Mouse (Mus musculus) embryonic stem cell, embryonic (primary cell): ENCODE measurements around the gene Isoc2a.

ENCODE experiments used
- CTCF ChIA-PET, 4 experiments: fragments of 300-600 bp in 2 of 4; fragments of 350-600 bp in 2 of 4; sonication (Branson Sonifier 250); formaldehyde crosslinking; loops; one replicate each; lab custom pipeline; 2022; ENCODE audit warnings: inconsistent platforms in 2 of 4; lab: Charles Lee
- POLR2A ChIA-PET, 4 experiments: fragments of 300-600 bp in 2 of 4; fragments of 350-600 bp in 2 of 4; sonication (Branson Sonifier 250); formaldehyde crosslinking; loops; one replicate each; lab custom pipeline; 2022; ENCODE audit warnings: antibody characterized with exemption in 4 of 4, inconsistent platforms in 1 of 4; lab: Charles Lee

Isoc2a gene

DNA sequence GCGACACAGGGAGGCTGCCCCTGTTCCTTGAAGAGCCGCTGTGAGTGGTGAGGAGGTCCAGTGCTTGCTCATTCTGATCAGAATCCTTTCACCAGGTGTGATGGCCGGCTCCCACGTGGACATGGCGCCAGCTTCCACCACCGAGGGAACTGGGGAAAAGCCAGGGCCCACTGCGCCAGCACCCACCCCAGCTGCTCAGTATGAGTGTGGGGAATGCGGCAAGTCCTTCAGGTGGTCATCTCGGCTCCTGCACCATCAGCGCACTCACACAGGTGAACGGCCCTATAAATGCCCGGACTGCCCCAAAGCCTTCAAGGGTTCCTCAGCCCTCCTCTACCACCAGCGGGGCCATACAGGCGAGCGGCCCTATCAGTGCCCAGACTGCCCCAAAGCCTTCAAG, 41.7 kb downstream of the Isoc2a start:
- ChIA-PET POLR2A (interaction anchor here in 3 of 4 experiments (0.6 to 15.6 kb wide), 15 partner anchors 8 to 1273 kb away, joined by 3 to 118 read pairs (median 5); partner anchors contain the start of genes Fiz1 (in 2 of the 3), Ube2s (in 2 of the 3), Zfp524 (in 2 of the 3) and Gm44973 (in 1 of the 3)), CTCF (interaction anchor here (0.6 to 1.7 kb wide), 4 partner anchors 16 to 22 kb away, joined by 3 to 4 read pairs (median 3); no protein-coding TSS in a partner anchor)

DNA sequence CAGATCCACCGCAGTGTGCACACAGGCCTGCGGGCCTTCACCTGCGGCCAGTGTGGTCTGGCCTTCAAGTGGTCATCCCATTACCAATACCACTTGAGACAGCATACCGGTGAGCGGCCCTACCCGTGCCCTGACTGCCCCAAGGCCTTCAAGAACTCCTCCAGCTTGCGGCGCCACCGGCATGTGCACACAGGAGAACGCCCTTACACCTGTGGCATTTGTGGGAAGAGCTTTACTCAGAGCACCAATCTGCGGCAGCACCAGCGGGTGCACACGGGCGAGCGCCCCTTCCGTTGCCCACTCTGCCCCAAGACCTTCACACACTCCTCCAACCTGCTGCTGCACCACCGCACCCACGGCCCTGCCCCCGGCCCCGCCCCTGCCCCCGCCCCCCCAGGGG, 42.1 kb downstream of the Isoc2a start:
- CTCF ChIA-PET, result interaction anchor here (0.6 to 1.7 kb wide), 8 partner anchors 14 to 411 kb away, joined by 3 to 6 read pairs (median 3); no protein-coding TSS in a partner anchor
- POLR2A ChIA-PET, result interaction anchor here (0.6 to 15.6 kb wide), 27 partner anchors 8 to 1338 kb away, joined by 3 to 118 read pairs (median 4); partner anchors contain the start of genes Rpl28 (in 2 of the 4), Tmem238 (in 2 of the 4), Ube2s (in 2 of the 4) and Cox6b2 (in 1 of the 4)

DNA sequence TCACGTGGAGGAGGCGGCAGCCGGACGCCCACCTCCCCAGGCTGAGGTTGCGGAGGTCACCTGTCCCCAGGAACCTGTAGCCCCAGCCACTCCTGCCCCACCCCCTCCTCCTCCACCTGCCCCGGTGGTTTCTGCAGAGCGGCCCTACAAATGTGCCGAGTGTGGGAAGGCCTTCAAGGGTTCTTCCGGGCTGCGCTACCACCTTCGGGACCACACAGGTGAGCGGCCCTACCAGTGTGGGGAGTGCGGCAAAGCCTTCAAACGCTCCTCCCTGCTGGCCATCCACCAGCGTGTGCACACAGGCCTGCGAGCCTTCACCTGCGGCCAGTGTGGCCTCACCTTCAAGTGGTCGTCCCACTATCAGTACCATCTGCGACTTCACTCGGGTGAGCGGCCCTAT, 43.0 kb downstream of the Isoc2a start:
- ChIA-PET CTCF (interaction anchor here in 2 of 4 experiments (0.6 to 4.6 kb wide), 10 partner anchors 8 to 412 kb away, joined by 3 to 43 read pairs (median 4); partner anchors contain the start of gene Ube2s (in 1 of the 2)), POLR2A (interaction anchor here (0.6 to 15.6 kb wide), 32 partner anchors 8 to 1339 kb away, joined by 3 to 118 read pairs (median 5); partner anchors contain the start of genes Ube2s (in 4 of the 4), Rpl28 (in 3 of the 4), Cox6b2 (in 2 of the 4) and Hspbp1 (in 2 of the 4))

DNA sequence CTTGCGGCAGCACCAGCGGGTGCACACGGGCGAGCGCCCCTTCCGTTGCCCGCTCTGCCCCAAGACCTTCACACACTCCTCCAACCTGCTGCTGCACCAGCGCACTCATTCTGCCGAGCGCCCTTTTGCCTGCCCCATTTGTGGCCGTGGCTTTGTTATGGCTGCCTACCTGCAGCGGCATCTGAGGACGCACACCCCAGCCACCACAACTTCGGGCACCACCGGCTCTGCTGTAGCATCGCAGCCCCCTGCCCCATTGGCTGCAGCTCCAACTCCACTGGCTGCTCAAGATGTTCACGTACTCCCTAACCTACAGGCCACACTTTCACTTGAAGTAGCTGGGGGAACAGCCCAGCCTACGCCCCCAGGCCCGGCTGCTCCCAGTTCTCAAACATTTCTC, 43.5 kb downstream of the Isoc2a start:
- ChIA-PET CTCF (interaction anchor here in 3 of 4 experiments (0.5 to 4.6 kb wide), 6 partner anchors 9 to 189 kb away, joined by 3 to 43 read pairs (median 4); partner anchors contain the start of gene Ube2s (in 1 of the 3)), POLR2A (interaction anchor here (0.6 to 15.6 kb wide), 35 partner anchors 9 to 235 kb away, joined by 3 to 118 read pairs (median 5); partner anchors contain the start of genes Ube2s (in 4 of the 4), Rpl28 (in 3 of the 4), Cox6b2 (in 2 of the 4) and Gm44973 (in 2 of the 4))

DNA sequence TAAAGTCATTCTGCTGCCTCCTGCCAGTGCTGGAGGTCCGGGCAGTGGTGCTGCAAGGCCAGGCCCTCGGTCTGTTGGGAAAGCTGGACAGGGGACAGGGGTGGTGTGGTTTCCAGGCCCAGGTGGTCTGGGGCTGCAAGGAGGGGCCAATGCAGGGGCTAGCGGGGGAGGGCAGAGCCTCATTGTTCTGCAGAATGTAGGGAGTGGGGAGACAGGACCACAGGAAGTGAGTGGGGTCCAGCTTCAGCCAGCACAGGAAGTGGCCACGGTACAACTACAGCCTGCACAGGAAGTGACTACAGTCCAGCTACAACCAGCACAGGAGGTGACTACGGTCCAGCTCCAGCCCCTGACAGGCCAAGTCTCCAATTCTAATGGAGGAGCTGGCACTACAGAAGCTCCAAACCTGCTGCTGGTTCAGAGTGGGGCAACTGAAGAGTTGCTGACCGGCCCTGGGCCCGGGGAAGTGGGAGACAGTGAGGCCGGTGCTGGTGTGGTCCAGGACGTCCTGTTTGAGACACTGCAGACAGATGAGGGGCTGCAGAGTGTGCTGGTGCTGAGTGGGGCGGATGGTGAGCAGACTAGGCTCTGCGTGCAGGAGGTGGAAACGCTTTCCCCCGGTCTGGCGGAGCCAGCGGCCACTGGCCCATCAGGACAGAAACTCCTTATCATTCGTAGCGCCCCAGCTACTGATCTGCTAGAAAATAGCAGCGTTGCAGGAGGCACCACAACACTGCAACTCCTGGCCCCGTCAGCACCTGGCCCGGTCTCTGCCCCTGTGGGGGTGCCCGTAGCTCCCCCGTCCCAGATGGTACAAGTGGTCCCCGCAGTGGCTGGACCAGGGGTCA, 44.2 kb downstream of the Isoc2a start:
- POLR2A ChIA-PET, result interaction anchor here in 3 of 4 experiments (0.6 to 15.6 kb wide), 40 partner anchors 9 to 379 kb away, joined by 3 to 118 read pairs (median 5); partner anchors contain the start of genes Ube2s (in 3 of the 3), Cox6b2 (in 2 of the 3), Gm44973 (in 2 of the 3) and Hspbp1 (in 2 of the 3)
- CTCF ChIA-PET, result interaction anchor here (0.5 to 4.6 kb wide), 7 partner anchors 9 to 188 kb away, joined by 3 to 43 read pairs (median 5); no protein-coding TSS in a partner anchor

DNA sequence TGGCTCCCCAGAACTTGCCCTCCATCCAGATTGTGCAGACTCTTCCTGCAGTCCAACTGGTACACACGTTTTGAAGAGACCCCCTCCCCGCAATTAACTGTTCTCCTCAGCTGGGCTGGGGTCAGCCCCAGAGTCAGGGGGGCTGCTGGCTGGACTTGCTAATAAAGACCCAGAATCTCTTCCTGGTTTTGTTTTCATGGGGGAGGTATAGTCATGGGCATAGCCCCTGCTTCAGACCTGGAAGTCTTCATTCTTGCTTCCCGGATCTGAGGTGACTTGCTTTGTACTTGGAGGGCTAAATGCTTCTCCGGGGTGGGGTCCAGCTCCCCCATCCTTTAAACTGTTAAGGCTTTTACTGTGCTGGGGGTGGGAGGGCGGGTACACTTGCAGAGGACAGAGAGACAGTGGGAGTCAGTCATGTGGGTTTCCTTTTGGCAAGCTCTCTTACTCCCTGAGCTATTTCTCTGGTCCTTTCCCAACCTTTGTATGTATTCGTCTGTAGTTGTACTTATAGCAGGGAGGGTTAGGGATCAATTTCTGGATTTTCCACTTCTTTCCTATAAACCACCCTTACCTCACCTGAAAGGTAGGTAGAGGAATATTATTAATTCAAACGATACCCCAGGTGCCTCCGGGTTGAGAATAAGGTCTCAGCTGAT, 45.0 kb downstream of the Isoc2a start, which contains the start of gene Nat14:
TSS of gene Nat14 (plus strand) at position 205 of the 659 bp plus-strand sequence.
- POLR2A ChIA-PET, result interaction anchor here in 3 of 4 experiments (0.6 to 15.6 kb wide), 44 partner anchors 8 to 929 kb away, joined by 3 to 118 read pairs (median 5); partner anchors contain the start of genes Gm44973 (in 3 of the 3), Ube2s (in 3 of the 3), Cox6b2 (in 2 of the 3) and Fiz1 (in 2 of the 3)
- CTCF ChIA-PET, result interaction anchor here (0.5 to 4.6 kb wide), 9 partner anchors 10 to 142 kb away, joined by 3 to 43 read pairs (median 4); no protein-coding TSS in a partner anchor

DNA sequence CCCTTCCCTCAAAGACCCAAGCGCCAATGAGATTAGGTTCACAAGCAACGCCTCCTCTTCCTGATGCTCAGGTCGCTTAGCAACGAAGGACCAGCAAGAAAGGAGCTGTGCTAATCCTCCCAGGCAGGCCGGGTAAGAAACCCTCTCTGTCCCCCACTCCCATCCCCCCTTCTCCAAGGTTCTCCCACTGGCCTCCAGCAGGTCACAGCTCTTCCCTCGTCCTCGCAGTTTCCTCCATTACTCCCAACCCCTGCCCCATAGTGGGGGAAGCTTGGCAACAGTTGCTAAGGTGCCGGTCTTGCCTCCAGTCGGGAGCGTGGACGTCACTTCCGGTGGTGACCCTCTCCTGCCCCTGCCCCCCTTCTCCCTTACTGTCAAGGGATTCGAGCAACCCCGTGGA, 45.6 kb downstream of the Isoc2a start:
- CTCF ChIA-PET, result interaction anchor here (0.5 to 4.6 kb wide), 11 partner anchors 11 to 142 kb away, joined by 3 to 43 read pairs (median 5); no protein-coding TSS in a partner anchor
- POLR2A ChIA-PET, result interaction anchor here (0.6 to 15.6 kb wide), 49 partner anchors 8 to 929 kb away, joined by 3 to 118 read pairs (median 5); partner anchors contain the start of genes Gm44973 (in 3 of the 4), Ube2s (in 3 of the 4), Cox6b2 (in 2 of the 4) and Fiz1 (in 2 of the 4)

DNA sequence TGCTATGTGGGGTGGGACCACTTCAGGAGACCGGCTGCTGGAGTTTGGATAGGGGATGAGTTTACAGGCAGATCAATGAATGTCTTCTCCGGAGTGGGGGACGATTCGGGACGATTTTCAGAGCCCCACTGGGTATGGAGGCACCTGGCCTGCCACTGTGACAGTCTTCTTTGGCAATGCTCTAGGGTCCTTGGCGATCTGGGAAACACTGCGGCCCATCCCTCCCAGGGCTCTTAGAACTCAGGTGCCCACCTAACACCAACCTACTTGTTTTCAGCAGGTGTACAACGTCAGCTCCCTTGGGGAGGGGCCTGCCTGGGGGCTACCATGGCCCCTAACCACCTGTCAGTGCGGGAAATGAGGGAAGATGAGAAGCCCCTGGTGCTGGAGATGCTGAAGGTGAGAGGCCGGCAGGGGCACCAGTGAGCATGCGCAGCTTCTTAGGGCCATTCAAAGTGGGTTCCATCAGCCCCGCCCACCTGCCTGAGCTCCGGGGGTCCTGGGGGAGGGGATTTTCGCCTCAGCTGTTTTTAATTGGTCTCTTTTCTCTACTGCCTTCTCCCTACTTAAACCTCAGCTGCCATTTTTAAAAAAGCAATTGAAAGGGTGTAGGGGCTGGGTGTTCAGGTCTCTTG, 46.1 kb downstream of the Isoc2a start:
- ChIA-PET POLR2A (interaction anchor here (0.5 to 15.6 kb wide), 53 partner anchors 7 to 930 kb away, joined by 3 to 118 read pairs (median 5); partner anchors contain the start of genes Ube2s (in 3 of the 4), Zfp628 (in 3 of the 4), Cox6b2 (in 2 of the 4) and Fiz1 (in 2 of the 4)), CTCF (interaction anchor here (0.5 to 4.6 kb wide), 16 partner anchors 10 to 131 kb away, joined by 3 to 43 read pairs (median 4); no protein-coding TSS in a partner anchor)

DNA sequence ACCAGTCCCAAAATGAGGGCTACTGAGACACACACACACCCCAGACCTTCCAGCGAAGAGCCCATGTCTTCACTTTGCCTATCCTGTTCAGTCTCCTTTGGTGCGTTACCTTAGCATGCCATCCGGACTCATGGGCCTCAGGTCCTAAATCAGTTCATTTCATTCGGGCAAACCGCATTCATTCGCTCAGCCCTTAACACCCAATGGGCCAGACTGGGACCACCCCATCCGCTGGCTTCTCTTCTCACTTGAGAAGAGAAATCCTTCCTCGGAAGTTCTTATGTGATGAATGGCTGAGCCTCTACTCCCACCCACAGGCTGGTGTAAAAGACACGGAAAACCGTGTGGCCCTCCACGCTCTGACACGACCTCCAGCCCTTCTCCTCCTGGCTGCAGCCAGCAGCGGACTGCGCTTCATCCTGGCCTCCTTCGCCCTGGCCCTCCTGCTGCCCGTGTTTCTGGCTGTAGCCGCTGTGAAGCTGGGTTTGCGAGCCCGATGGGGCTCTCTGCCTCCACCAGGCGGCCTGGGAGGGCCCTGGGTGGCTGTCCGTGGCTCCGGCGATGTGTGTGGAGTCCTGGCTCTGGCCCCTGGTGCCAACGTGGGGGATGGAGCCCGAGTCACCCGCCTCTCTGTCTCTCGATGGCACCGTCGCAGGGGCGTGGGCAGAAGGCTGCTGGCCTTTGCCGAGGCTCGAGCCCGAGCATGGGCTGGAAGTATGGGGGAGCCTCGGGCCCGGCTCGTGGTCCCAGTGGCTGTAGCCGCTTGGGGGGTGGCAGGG, 46.8 kb downstream of the Isoc2a start:
- POLR2A ChIA-PET, result interaction anchor here (0.5 to 15.6 kb wide), 38 partner anchors 8 to 799 kb away, joined by 3 to 118 read pairs (median 8); partner anchors contain the start of genes Ube2s (in 3 of the 4), Zfp628 (in 3 of the 4), Gm44973 (in 2 of the 4) and Isoc2a (in 2 of the 4)
- CTCF ChIA-PET, result interaction anchor here in 3 of 4 experiments (0.5 to 4.6 kb wide), 13 partner anchors 10 to 130 kb away, joined by 3 to 43 read pairs (median 4); partner anchors contain the start of gene Ube2s (in 1 of the 3)

DNA sequence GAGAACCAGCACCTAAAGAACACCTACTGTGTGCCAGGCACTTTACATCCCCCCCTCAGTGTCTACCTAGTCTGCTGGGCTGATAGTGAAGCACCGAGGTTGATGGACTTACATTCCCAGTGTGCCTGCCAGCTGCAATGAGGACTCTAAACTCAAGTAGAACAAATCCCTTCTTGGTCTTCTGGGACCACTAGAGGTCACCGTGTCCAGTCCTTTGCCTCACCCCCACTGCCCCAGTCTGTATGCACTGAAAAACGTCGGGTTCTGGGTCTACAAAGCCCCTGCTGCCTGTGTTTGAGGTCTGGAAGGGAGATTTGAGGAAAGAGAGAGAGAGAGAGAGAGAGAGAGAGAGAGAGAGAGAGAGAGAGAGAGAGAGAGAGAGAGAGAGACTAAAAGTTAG, 47.5 kb downstream of the Isoc2a start:
- ChIA-PET POLR2A (interaction anchor here in 3 of 4 experiments (0.6 to 15.6 kb wide), 19 partner anchors 9 to 172 kb away, joined by 3 to 118 read pairs (median 14); partner anchors contain the start of genes Ube2s (in 2 of the 3), Cox6b2 (in 1 of the 3), Isoc2a (in 1 of the 3) and Rpl28 (in 1 of the 3)), CTCF (interaction anchor here (0.7 to 4.6 kb wide), 9 partner anchors 9 to 112 kb away, joined by 3 to 43 read pairs (median 4); partner anchors contain the start of gene Ube2s (in 1 of the 4))

DNA sequence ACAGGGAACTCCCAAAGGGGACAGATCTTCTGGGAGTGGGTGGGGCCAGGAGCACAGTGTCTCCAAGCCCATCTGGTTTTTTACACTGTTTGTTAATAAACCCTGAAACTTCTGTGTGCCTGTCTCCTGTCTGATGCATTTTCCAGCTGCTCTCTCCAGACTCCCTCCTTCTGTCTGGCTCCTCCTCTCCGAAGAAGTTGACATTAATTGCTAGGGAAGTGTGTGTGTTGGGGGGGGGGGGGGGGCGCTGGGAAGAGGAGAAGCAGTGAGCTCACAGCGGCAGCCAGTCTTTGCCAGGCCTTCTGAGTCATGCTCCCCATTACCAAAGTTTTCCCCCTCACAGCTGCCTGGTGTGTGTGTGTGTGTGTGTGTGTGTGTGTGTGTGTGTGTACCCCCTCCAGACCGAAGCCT, 47.9 kb downstream of the Isoc2a start:
- CTCF ChIA-PET, result interaction anchor here (0.6 to 1.8 kb wide), 13 partner anchors 9 to 1242 kb away, joined by 3 to 23 read pairs (median 4); partner anchors contain the start of gene Ube2s (in 1 of the 4)

DNA sequence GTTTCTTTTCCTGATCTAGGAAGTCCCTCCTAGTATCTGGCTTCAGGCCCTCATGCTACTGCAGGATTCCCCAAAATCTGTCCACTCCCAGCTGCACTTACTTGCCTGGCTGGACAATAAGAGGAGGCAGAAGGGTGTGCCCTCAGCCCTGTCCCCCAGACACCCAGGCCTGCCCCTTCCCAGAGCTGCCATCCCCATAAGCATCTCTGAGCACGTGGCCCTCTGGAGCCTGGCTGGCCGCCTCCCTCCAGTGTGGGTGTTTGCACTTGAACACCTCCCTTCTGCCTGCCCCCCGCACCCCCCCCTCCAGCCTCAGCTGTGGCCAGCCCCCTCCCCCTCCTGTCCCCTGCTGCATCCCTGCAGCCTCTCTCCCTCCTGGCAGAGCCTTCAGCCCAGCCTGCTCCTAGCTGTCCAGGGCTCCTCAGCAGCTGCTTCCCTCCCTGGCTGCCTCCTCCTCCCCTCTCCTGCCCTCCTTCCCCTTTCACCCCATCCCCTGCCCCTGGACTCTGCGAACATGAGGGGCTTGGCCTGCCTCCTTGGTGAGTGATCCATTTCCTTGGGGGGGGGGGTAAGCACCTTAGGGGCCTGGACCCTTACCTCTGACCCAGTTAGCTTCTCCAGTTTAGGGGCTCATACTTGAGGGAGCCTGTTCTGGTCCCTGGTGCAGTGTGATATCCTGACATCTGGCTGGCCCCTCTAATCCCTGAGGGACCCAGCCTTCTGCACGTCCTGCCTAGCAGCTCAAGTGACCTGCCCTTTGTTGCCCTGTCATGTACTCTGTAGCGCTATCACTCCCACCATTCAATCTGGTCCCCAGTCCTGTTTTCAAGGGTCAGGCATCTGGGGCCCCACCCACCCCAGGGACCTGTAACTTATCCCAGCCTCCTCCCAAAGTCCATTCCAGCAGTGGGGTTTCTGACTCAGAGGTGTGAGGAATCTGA, 48.8 kb downstream of the Isoc2a start, which contains the start of gene Ssc5d:
TSS of gene Ssc5d (plus strand) at position 345 of the 941 bp plus-strand sequence.
- ChIA-PET CTCF (interaction anchor here (0.6 to 1.8 kb wide), 17 partner anchors 8 to 1241 kb away, joined by 3 to 23 read pairs (median 4); partner anchors contain the start of gene Zfp580 (in 1 of the 4)), POLR2A (interaction anchor here (0.6 to 15.6 kb wide), 27 partner anchors 8 to 1249 kb away, joined by 3 to 118 read pairs (median 4); partner anchors contain the start of genes Ube2s (in 3 of the 4), Cox6b2 (in 1 of the 4), Fiz1 (in 1 of the 4) and Rpl28 (in 1 of the 4))

More for the DNA sequence above, 47.9 kb downstream of the Isoc2a start:
- POLR2A ChIA-PET, result interaction anchor here in 3 of 4 experiments (0.6 to 15.6 kb wide), 25 partner anchors 9 to 310 kb away, joined by 3 to 118 read pairs (median 5); partner anchors contain the start of genes Ube2s (in 3 of the 3), Cox6b2 (in 1 of the 3), Rpl28 (in 1 of the 3) and Sbk2 (in 1 of the 3)

DNA sequence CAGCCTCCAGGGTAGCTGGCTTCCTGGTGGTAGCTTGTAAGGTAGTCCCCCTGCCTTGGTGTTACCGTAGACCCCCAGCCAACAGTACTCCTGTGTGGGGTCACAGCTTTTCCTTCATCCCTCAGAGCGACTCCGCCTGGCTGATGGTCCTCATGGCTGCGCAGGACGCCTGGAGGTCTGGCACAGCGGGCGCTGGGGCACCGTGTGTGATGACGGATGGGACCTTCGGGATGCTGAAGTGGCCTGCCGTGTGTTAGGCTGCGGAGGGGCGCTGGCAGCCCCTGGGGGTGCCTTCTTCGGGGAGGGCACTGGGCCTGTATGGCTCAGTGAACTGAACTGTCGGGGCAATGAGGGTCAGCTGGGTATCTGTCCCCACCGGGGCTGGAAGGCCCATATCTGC, 49.9 kb downstream of the Isoc2a start:
- ChIA-PET POLR2A (interaction anchor here in 3 of 4 experiments (0.5 to 15.6 kb wide), 31 partner anchors 9 to 323 kb away, joined by 3 to 118 read pairs (median 4); partner anchors contain the start of genes Fiz1 (in 3 of the 3), Ube2s (in 3 of the 3), Zfp524 (in 3 of the 3) and Hspbp1 (in 2 of the 3)), CTCF (interaction anchor here in 2 of 4 experiments (0.7 to 2.1 kb wide), 7 partner anchors 11 to 37 kb away, joined by 5 to 9 read pairs (median 5); partner anchors contain the start of gene Sbk2 (in 1 of the 2))
